Mouse (Mus musculus): ENCODE measurements around the gene Hpn.

Hpn gene

DNA sequence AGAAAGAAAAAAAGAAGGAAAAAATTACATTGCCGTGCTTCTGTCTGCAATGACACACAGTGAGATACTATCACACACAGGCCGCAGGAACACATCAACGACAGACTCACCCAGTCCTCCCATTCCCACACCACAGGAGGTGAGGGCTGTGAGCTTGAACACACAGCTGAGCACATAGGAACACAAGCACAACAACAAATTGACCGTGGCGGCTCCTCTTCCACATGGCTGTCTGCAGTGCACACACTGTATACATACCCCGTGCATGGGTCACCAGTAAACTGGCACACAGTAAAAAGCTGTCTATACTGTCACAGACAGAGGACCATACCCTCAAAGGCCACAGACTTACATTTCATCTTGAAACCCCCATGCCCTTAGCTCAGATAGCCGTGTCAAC is 58.6 kb downstream of the Hpn start:
- in situ Hi-C loops (cut with MboI, MseI), result no loop called here

GRCm38 (mm10) chr7:31055883-31056282 is 59.2 kb downstream of the Hpn start:
- in situ Hi-C loops (cut with MboI, MseI), result no loop called here

DNA sequence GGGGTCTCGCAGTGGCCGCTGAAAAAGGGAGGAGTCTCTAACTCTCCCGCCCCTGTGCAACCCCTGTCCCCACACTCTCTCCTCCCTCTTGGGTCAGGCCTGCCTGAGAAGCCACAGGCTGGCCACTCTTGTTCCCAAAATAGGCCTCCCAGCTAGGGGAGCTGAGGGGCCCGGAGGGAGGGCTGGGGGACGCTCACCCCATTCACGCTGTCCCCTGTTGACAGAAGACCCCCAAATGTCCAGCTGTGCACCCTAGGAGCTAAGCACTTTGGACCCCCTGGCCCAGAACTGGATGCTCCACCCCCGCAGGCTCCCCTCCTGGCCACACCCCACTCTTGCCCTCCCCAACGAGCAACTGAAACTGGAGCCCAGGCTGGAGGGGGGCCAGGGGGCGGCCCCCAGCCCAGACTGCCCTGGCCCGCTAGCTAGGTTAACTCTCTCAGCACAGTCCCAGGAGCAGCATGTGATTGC is 59.7 kb downstream of the Hpn start:
- in situ Hi-C loops (cut with MboI, MseI), result no loop called here

GRCm38 (mm10) chr7:31054661-31055320 is 60.3 kb downstream of the Hpn start:
- in situ Hi-C loops (cut with MboI, MseI), result no loop called here

DNA sequence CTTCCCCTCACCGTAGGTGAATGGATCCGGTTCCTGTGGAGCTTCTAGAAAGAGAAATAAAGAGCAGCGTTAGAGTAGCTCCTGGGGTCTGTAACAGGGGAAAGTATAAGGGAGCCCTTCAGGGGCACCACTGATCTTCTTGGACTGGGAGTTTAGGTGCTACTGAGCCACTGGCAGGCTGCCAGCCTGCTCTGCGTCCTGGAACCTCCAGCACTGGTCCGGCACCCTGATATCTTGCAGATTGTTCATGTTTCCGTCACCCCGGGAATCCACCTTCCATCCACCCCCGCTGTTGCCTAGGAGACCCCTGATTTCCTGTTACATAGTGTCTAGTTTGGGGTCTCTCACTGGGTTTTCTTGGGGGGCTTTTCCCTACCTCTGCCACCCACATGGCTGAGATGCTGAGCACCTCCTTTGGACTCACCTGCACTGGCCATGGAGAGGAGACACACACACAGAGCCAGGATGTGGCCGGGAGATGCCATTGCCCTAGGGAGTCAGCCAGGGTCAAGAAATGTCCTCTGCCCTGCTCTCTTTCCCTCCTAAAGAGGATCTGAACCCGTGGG is 61.1 kb downstream of the Hpn start:
- in situ Hi-C loops (cut with MboI, MseI), result no loop called here

GRCm38 (mm10) chr7:31052636-31053434 is 62.3 kb downstream of the Hpn start:
- in situ Hi-C loops (cut with MboI, MseI), result no loop called here

DNA sequence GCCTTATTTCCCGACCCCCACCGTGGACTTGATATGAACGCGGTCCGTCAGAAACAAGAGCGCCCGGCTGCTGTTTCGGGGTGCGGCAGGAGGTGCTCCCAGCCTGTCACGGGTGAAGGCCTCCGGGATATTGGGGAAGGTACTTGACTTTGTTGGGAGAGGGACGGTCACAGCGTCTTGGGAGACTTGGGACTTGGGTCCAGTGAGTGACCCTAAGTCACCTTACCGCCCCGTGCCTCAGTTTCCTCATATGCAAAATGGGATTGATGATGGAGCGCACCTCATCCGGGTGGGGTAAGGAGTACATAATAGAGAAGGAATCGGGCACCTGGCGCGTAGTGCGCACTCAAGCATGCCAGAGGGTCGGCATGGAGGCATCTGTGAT is 62.8 kb downstream of the Hpn start:
- in situ Hi-C loops (cut with MboI, MseI), result no loop called here

DNA sequence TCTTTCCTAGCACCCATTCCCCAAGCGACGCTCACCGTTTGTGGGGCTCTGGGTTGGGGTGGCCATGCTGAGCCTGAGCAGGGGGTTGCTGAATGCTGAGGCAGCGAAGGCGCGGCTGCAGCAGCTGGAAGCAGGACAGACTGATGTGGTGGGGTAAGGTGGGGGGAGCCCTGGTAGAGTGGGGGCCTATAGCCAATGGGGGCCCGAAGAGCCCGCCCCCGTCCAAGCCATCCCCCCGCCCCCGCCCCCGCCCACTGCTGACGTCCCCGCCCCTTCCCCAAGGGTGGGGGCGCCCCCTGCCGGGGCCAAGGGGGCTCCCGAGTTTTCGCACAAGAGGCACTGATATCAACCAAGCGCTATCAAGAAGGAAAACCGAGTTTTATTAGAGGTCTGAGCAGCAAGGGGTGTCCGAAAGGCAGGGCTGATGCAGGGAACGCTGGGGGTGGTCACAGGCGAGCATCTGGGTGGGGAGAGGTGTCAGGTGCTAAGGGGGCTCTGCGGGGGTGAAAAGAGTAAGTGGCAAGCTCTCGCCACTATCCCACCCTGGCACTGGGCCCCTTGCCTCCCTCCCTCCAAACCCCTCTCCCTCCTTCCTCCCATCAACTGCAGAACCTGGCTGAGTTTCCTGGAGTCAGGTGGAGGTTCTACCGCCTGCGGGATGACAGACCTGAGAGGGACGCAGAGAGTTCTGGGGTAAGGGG is 63.6 kb downstream of the Hpn start, which contains the start of gene Fxyd7:
TSS of gene Fxyd7 (minus strand) at position 147 of the 701 bp plus-strand sequence.
- in situ Hi-C loops (cut with MboI, MseI), result no loop called here

GRCm38 (mm10) chr7:31050921-31051320 is 64.2 kb downstream of the Hpn start:
- in situ Hi-C loops (cut with MboI, MseI), result no loop called here

GRCm38 (mm10) chr7:31050487-31050886 is 64.6 kb downstream of the Hpn start:
- in situ Hi-C loops (cut with MboI, MseI), result no loop called here

DNA sequence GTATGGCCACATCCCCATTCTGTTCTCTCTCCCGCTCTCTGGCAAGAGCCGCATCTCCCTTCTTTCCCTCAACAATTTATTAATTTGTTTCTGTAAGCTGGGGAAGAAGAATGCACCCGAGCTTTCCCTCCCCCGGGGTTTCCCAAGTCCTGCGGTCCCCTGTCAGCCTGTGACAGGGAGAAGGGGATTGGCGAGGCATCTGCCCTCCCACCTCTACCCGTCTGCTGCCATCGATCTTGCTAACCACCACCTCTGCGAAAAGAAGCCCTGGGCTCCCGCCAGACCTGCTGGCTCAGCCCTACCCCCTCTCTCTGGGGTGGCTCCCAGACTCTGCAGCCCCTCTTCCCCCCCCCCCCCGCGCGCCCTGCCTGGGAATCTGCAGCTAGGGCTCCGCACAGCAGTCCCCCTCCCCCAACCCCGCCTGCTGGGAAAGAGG is 65.2 kb downstream of the Hpn start:
- in situ Hi-C loops (cut with MboI, MseI), result loop anchor here (5.0 kb wide), 1 partner anchor 127 kb away; no protein-coding TSS in a partner anchor

GRCm38 (mm10) chr7:31049135-31049845 is 65.8 kb downstream of the Hpn start:
- in situ Hi-C loops (cut with MboI, MseI), result loop anchor here (5.0 kb wide), 1 partner anchor 128 kb away; no protein-coding TSS in a partner anchor
